Mouse (Mus musculus): ENCODE data around the gene H2afx. TPM values are rescaled to one million over a fixed set of nuclear protein-coding genes. Genes with fewer than 3 reads are reported as not detected.
"Not testable (repeated sequence)": the region's sequence is repeated elsewhere in the genome, so short reads cannot be mapped to it uniquely, and the experiment has no call there.

Gene H2afx
- polyA plus RNA-seq, 1 experiment from 2014 or later = 278 TPM

DNA sequence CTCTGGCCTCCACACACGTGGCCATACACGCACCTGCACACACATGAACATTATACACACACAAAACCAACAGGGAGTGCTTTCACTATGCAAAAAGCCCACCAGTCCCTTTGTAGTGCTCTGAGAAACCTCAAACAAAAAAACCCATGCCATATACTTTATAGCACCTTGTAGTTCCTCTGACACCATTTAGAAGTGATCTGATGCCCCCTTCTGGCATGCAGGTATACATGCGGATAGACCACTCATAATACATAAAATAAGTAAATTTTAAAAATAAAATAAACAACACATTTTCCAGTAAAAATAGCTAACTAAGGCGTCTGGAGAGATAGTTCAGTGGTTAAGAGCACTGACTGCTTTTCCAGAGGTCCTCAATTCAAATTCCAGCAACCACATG, 22.7 kb downstream of the H2afx start:
- no peak overlapping the region for H3K4me3 ChIP-seq (ENCODE audit: low read length)
- peaks cover 25% of the 10 kb centered on the region for H3K36me3 ChIP-seq (ENCODE audit: control insufficient read depth, insufficient read depth, low read length)
- WGBS = 73% methylated on average over 4 of the region's 4 CpGs

DNA sequence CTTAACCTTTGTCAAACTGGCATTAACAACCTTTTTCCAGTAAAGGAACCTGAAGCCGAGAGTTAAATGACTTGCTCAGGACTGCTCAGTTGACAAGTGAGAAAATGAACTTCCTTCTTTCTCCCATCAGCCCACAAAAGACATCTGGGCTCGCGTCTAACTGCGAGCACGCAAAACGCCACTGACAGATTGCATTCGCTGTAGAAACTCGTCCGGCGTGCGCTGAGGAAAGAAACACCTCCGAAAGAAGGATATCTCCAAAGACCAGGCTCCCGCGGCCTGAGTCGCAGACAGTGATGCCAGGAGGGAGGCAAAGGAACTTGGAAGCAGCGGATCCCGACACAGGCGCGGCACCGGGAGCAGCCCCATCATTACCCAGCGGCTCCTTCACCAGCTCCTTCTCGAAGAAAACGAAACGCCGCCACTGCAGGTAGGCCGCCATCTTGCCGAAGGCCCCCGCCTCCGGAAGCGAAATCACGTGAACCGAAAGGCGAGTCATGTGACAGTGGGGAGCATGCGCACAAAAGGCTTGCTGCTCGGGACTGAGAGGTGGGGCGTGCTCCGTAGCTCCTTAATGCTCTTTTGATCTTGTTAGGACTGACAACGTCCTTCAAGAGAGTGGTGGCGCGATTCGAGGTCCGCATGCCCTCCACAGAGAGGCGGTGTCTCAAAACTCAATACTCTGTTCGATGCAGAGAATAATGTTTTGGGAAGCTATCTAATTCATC, 26.9 kb downstream of the H2afx start, which contains the start of gene Vps11:
TSS of gene Vps11 (minus strand) at position 481 of the 728 bp plus-strand sequence.
- peak within 1 kb of the TSS; percentile 71 for H3K27ac ChIP-seq (ENCODE audit: low read length)
- peak within 1 kb of the TSS; percentile 78 for H3K9ac ChIP-seq (ENCODE audit: low read depth, low read length)
- H3K4me3 ChIP-seq (ENCODE audit: low read length) = peak within 1 kb of the TSS; percentile 79
- H3K4me2 ChIP-seq (ENCODE audit: low read depth, low read length) = peak within 1 kb of the TSS; percentile 66
- under 1% methylated on average over 44 of the region's 44 CpGs for WGBS
- peaks cover 7% of the 10 kb centered on the region for H3K4me1 ChIP-seq (ENCODE audit: control insufficient read depth, insufficient read depth, low read length)
- ATAC-seq = peak; percentile 94
- H3K27me3 ChIP-seq (replicated peaks; ENCODE audit: control insufficient read depth, insufficient read depth, low read length) = no peaks in the 10 kb centered on the region
- H3K36me3 ChIP-seq (ENCODE audit: control insufficient read depth, insufficient read depth, low read length) = peaks cover 2% of the 10 kb centered on the region; the same call in 1 of the 2 replicates
- no peaks in the 10 kb centered on the region for H3K9me3 ChIP-seq (ENCODE audit: control insufficient read depth, low read length)

More for the DNA sequence above, 22.7 kb downstream of the H2afx start:
- no peak overlapping the region for H3K4me2 ChIP-seq (ENCODE audit: low read depth, low read length)
- no peaks in the 10 kb centered on the region for H3K27me3 ChIP-seq (replicated peaks; ENCODE audit: control insufficient read depth, insufficient read depth, low read length)
- no peak for ATAC-seq
- no peak overlapping the region for H3K27ac ChIP-seq (ENCODE audit: low read length)
- no peak overlapping the region for H3K9ac ChIP-seq (ENCODE audit: low read depth, low read length)
- H3K9me3 ChIP-seq (ENCODE audit: control insufficient read depth, low read length) = no peaks in the 10 kb centered on the region
- peaks cover 7% of the 10 kb centered on the region for H3K4me1 ChIP-seq (ENCODE audit: control insufficient read depth, insufficient read depth, low read length)

DNA sequence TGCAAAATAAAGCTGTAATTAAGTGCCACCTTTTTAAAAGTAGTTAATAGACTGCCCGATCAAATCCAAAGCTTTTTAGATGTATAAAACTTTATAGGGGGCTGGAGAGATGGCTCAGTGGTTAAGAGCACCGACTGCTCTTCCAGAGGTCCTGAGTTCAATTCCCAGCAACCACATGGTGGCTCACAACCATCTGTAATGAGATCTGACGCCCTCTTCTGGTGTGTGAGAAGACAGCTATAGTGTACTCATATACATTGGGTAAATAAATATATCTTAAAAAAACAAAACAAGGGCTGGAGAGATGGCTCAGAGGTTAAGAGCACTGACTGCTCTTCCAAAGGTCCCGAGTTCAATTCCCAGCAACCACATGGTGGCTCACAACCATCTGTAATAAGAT, 27.4 kb downstream of the H2afx start:
- ATAC-seq = peak; percentile 27; the same call in 1 of the 2 replicates
- Histone ChIP-seq H3K27ac (ENCODE audit: low read length) (peak overlapping the region; percentile 71), H3K4me2 (ENCODE audit: low read depth, low read length) (peak overlapping the region; percentile 53), H3K9ac (ENCODE audit: low read depth, low read length) (peak overlapping the region; percentile 78), H3K4me3 (ENCODE audit: low read length) (peak overlapping the region; percentile 79)
- 35% methylated on average over 4 of the region's 4 CpGs for WGBS
- H3K36me3 ChIP-seq (ENCODE audit: control insufficient read depth, insufficient read depth, low read length); H3K4me1 ChIP-seq (ENCODE audit: control insufficient read depth, insufficient read depth, low read length); H3K9me3 ChIP-seq (ENCODE audit: control insufficient read depth, low read length); H3K27me3 ChIP-seq (replicated peaks; ENCODE audit: control insufficient read depth, insufficient read depth, low read length): not testable (repeated sequence)

DNA sequence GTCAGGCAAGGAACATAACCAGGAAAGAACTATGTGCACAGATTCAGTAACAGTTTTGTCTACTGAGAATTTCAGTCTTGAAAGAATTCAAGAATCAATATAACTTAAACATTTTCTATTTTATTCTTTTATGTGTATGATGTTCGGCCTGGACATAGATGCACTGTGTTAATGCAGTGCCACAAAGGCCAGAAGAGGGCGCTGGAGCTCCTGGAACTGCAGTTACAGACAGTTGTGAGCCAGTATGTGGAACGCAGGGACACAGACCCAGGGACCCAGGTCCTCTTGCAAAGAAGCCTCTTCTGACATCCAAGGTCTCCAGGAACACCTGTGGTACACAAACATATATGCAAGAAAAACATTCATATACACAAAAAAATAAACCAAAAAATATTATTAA, 30.0 kb downstream of the H2afx start:
- Histone ChIP-seq H3K27ac (ENCODE audit: low read length) (no peak overlapping the region), H3K4me3 (ENCODE audit: low read length) (no peak overlapping the region), H3K4me2 (ENCODE audit: low read depth, low read length) (no peak overlapping the region), H3K4me1 (ENCODE audit: control insufficient read depth, insufficient read depth, low read length) (peaks cover 7% of the 10 kb centered on the region), H3K9me3 (ENCODE audit: control insufficient read depth, low read length) (no peaks in the 10 kb centered on the region), H3K36me3 (ENCODE audit: control insufficient read depth, insufficient read depth, low read length) (no peaks in the 10 kb centered on the region; the same call in 1 of the 2 replicates), H3K27me3 (replicated peaks; ENCODE audit: control insufficient read depth, insufficient read depth, low read length) (no peaks in the 10 kb centered on the region), H3K9ac (ENCODE audit: low read depth, low read length) (no peak overlapping the region)
- ATAC-seq = no peak
- WGBS = 62% methylated on average over 3 of the region's 3 CpGs

DNA sequence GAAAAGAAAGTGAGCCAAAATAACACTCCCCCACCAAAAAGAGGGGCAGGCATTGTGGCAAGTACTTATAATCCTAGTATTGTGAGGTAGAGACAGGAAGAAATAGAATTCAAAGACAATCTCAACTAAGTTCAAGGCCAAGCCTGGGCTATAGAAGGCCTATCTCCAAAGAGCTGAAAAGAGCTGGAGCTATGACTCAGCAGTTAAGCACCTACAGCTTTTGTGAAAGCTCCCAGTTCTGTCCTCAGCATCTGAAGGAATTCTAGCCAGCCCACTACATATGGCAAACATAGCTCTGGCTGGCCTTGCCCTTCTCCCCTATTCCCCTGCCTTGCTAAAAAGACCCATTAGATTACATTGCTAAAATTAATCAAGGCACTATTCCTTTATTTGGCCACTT, 38.9 kb downstream of the H2afx start:
- Histone ChIP-seq H3K4me1 (ENCODE audit: control insufficient read depth, insufficient read depth, low read length) (0 out of 2 replicates have a peak, but pooled peaks cover 2% of the 10 kb centered on the region), H3K9ac (ENCODE audit: low read depth, low read length) (no peak overlapping the region)
- peak; percentile 28 for ATAC-seq

DNA sequence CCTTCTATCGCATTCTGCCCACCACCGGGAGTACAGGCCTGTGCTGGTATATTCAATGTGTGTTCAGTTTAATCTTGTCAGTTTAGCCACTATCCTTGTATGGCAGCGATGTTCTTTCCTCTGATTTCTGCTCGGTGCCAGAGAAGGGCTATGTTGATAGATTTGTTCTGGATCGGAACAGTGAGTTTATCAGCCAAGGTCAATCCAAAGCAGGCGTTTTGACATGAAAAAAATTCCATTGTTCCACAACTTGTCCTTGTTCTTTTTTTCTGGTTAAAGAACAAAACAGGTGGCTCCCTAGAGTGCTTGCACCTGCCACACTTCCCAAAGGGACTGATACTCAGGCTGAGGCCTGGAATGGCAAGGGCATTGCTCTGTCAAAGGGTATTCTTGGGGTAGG, 41.6 kb downstream of the H2afx start:
- no peak overlapping the region for H3K4me3 ChIP-seq (ENCODE audit: low read length)
- no peaks in the 10 kb centered on the region for H3K9me3 ChIP-seq (ENCODE audit: control insufficient read depth, low read length)
- H3K36me3 ChIP-seq (ENCODE audit: control insufficient read depth, insufficient read depth, low read length) = 0 out of 2 replicates have a peak, but pooled peaks cover 3% of the 10 kb centered on the region
- H3K27me3 ChIP-seq (replicated peaks; ENCODE audit: control insufficient read depth, insufficient read depth, low read length) = no peaks in the 10 kb centered on the region
- H3K4me1 ChIP-seq (ENCODE audit: control insufficient read depth, insufficient read depth, low read length) = peaks cover 12% of the 10 kb centered on the region
- H3K27ac ChIP-seq (ENCODE audit: low read length) = no peak overlapping the region
- no peak overlapping the region for H3K4me2 ChIP-seq (ENCODE audit: low read depth, low read length)
- 87% methylated on average over 6 of the region's 6 CpGs for WGBS
- ATAC-seq = no peak
- no peak overlapping the region for H3K9ac ChIP-seq (ENCODE audit: low read depth, low read length)

More for the DNA sequence above, 38.9 kb downstream of the H2afx start:
- Histone ChIP-seq H3K4me3 (ENCODE audit: low read length) (no peak overlapping the region), H3K36me3 (ENCODE audit: control insufficient read depth, insufficient read depth, low read length) (0 out of 2 replicates have a peak, but pooled peaks cover 3% of the 10 kb centered on the region), H3K27me3 (replicated peaks; ENCODE audit: control insufficient read depth, insufficient read depth, low read length) (no peaks in the 10 kb centered on the region), H3K9me3 (ENCODE audit: control insufficient read depth, low read length) (no peaks in the 10 kb centered on the region), H3K27ac (ENCODE audit: low read length) (no peak overlapping the region), H3K4me2 (ENCODE audit: low read depth, low read length) (no peak overlapping the region)

DNA sequence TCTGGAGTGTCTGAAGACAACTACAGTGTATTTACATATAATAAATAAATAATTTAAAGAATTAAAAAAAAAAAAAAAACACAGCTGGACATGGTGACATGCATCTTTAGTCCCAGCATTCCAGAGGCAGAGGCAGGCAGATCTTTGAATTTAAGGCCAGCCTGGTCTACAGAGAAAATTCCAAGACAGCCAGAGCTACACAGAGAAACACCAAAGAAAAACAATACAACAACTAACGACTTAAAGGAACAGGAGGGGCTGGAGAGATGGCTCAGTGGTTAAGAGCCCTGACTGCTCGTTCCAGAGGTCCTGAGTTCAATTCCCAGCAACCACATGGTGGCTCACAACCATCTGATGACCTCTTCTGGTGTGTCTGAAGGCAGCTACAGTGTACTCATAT, 42.8 kb downstream of the H2afx start:
- not testable (repeated sequence) for H3K9me3 ChIP-seq (ENCODE audit: control insufficient read depth, low read length); ATAC-seq; H3K27ac ChIP-seq (ENCODE audit: low read length); H3K36me3 ChIP-seq (ENCODE audit: control insufficient read depth, insufficient read depth, low read length); H3K4me2 ChIP-seq (ENCODE audit: low read depth, low read length); H3K9ac ChIP-seq (ENCODE audit: low read depth, low read length); H3K27me3 ChIP-seq (replicated peaks; ENCODE audit: control insufficient read depth, insufficient read depth, low read length); H3K4me3 ChIP-seq (ENCODE audit: low read length)
- H3K4me1 ChIP-seq (ENCODE audit: control insufficient read depth, insufficient read depth, low read length) = peaks cover 12% of the 10 kb centered on the region
- 73% methylated on average over 2 of the region's 2 CpGs for WGBS

DNA sequence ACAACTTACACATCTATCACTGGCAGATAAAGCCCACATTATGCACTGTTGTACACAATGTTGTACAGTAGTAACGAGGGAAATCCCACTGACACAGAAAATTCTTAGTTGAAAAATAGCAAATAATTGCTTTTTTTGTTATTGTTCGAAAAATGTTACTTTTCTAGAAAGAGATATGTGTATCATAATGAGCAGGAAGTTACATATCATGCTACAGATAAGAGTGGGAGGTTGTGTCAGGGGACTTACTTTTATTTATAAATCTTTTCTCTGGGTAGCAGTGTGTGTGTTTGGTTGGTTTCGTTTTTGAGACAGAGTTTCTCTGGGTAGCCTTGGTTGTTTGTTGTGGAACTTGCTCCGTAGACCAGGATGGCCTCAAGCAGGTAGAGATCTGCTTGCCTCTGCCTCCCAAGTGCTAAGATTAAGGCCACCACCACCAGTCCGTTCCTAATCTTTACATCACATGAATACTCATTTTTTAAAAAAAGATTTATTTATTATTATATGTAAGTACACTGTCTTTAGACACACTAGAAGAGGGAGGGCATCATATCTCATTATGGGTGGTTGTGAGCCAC, 43.7 kb downstream of the H2afx start:
- WGBS = 84% methylated on average over 5 of the region's 5 CpGs
- Histone ChIP-seq H3K27me3 (replicated peaks; ENCODE audit: control insufficient read depth, insufficient read depth, low read length) (no peaks in the 10 kb centered on the region), H3K4me1 (ENCODE audit: control insufficient read depth, insufficient read depth, low read length) (peaks cover 12% of the 10 kb centered on the region), H3K4me3 (ENCODE audit: low read length) (peak overlapping the region; percentile 93), H3K9ac (ENCODE audit: low read depth, low read length) (peak overlapping the region; percentile 85), H3K9me3 (ENCODE audit: control insufficient read depth, low read length) (no peaks in the 10 kb centered on the region), H3K27ac (ENCODE audit: low read length) (peak overlapping the region; percentile 91), H3K4me2 (ENCODE audit: low read depth, low read length) (peak overlapping the region; percentile 68), H3K36me3 (ENCODE audit: control insufficient read depth, insufficient read depth, low read length) (0 out of 2 replicates have a peak, but pooled peaks cover 5% of the 10 kb centered on the region)
- no peak for ATAC-seq

DNA sequence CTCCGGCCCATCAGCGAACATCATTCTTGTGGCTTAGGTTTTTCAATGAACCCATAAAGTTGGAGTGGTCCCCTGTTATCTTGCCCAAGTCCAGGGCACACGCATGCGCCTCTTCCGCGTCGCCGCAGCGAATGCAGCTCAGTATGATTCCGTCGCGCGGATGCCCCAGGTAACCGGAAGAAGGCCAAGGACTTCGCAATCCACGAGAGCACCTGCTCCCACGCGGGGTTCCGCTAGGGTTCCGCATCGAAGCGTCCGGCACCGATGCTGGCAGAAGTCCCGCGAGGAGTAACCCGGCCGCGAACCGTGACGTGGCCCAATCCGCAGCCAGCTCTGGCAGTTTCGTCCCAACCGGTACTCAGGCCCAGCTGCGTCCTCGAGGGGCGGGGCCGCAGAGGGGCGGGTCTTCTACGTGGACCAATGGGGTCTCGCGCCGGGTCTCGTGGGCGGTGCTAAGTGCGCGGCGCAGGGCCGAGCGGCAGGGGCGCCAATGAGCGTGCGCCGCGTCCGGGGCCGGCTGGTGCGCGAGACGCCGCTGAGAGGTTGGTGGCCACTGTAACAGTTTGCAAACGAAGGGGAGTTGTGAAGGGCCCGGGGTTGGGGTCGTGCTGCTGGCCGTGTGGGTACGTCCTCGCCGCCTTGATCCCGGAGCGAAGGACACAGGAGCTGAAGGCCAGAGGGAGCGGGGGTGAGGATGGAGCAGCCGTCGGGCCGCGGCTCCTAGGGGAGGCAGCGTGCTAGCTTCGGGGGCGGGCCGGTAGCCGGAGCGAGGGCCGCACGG, 44.8 kb downstream of the H2afx start, which contains the start of gene Hyou1:
TSS of gene Hyou1 (plus strand) at position 437 of the 781 bp plus-strand sequence.
- Histone ChIP-seq H3K9me3 (ENCODE audit: control insufficient read depth, low read length) (no peaks in the 10 kb centered on the region), H3K4me1 (ENCODE audit: control insufficient read depth, insufficient read depth, low read length) (peaks cover 12% of the 10 kb centered on the region), H3K36me3 (ENCODE audit: control insufficient read depth, insufficient read depth, low read length) (0 out of 2 replicates have a peak, but pooled peaks cover 11% of the 10 kb centered on the region), H3K27me3 (replicated peaks; ENCODE audit: control insufficient read depth, insufficient read depth, low read length) (no peaks in the 10 kb centered on the region), H3K27ac (ENCODE audit: low read length) (peak within 1 kb of the TSS; percentile 91), H3K4me3 (ENCODE audit: low read length) (peak within 1 kb of the TSS; percentile 93), H3K4me2 (ENCODE audit: low read depth, low read length) (peak within 1 kb of the TSS; percentile 88), H3K9ac (ENCODE audit: low read depth, low read length) (peak within 1 kb of the TSS; percentile 92)
- ATAC-seq = peak; percentile 96
- WGBS = under 1% methylated on average over 83 of the region's 83 CpGs
